Mouse (Mus musculus): ENCODE measurements around the gene Dock2.

The Dock2 gene

GRCm38 (mm10) chr11:34427212-34427611 lies 356.5 kb downstream of the Dock2 start:
- no peak for DNase-seq (ENCODE audit: low spot score in 2 of 2)

- DNase-seq (ENCODE audit: low spot score in 2 of 2) = no peak
Measured at GRCm38 (mm10) chr11:34424546-34424945, 359.1 kb downstream of the Dock2 start.

- DNase-seq (ENCODE audit: low spot score in 2 of 2) = peak; percentile 69 to 85
Measured at GRCm38 (mm10) chr11:34421061-34421460, 362.6 kb downstream of the Dock2 start.

GRCm38 (mm10) chr11:34416619-34416979 lies 367.1 kb downstream of the Dock2 start:
- DNase-seq (ENCODE audit: low spot score in 2 of 2) = no peak

- DNase-seq (ENCODE audit: low spot score in 2 of 2) = peak; percentile 39 to 44
Measured at GRCm38 (mm10) chr11:34415884-34416618, 367.6 kb downstream of the Dock2 start.

GRCm38 (mm10) chr11:34406850-34407249 lies 376.8 kb downstream of the Dock2 start:
- no peak for DNase-seq (ENCODE audit: low spot score in 2 of 2)

GRCm38 (mm10) chr11:34406309-34406708 lies 377.4 kb downstream of the Dock2 start:
- no peak for DNase-seq (ENCODE audit: low spot score in 2 of 2)

- DNase-seq (ENCODE audit: low spot score in 2 of 2) = no peak
Measured at GRCm38 (mm10) chr11:34405311-34405710, 378.4 kb downstream of the Dock2 start.

- DNase-seq (ENCODE audit: low spot score in 2 of 2) = no peak
Measured at GRCm38 (mm10) chr11:34401343-34401742, 382.3 kb downstream of the Dock2 start.

GRCm38 (mm10) chr11:34398555-34398954 lies 385.1 kb downstream of the Dock2 start:
- DNase-seq (ENCODE audit: low spot score in 2 of 2) = no peak

- no peak for DNase-seq (ENCODE audit: low spot score in 2 of 2)
Measured at GRCm38 (mm10) chr11:34397661-34398060, 386.0 kb downstream of the Dock2 start.

GRCm38 (mm10) chr11:34395802-34396201 lies 387.9 kb downstream of the Dock2 start:
- DNase-seq (ENCODE audit: low spot score in 2 of 2) = no peak

- DNase-seq (ENCODE audit: low spot score in 2 of 2) = no peak
Measured at GRCm38 (mm10) chr11:34392105-34392504, 391.6 kb downstream of the Dock2 start.

- no peak for DNase-seq (ENCODE audit: low spot score in 2 of 2)
Measured at GRCm38 (mm10) chr11:34389261-34390116, 394.2 kb downstream of the Dock2 start.

- no peak for DNase-seq (ENCODE audit: low spot score in 2 of 2)
Measured at GRCm38 (mm10) chr11:34385001-34385688, 398.5 kb downstream of the Dock2 start.

- DNase-seq (ENCODE audit: low spot score in 2 of 2) = no peak
Measured at GRCm38 (mm10) chr11:34384178-34384577, 399.5 kb downstream of the Dock2 start.

GRCm38 (mm10) chr11:34383501-34383900 lies 400.2 kb downstream of the Dock2 start:
- no peak for DNase-seq (ENCODE audit: low spot score in 2 of 2)

- no peak for DNase-seq (ENCODE audit: low spot score in 2 of 2)
Measured at GRCm38 (mm10) chr11:34377649-34378048, 406.0 kb downstream of the Dock2 start.

- DNase-seq (ENCODE audit: low spot score in 2 of 2) = no peak
Measured at GRCm38 (mm10) chr11:34375557-34375956, 408.1 kb downstream of the Dock2 start.

GRCm38 (mm10) chr11:34372224-34372623 lies 411.5 kb downstream of the Dock2 start:
- DNase-seq (ENCODE audit: low spot score in 2 of 2) = no peak

- DNase-seq (ENCODE audit: low spot score in 2 of 2) = peak in 1 of 2 experiments; percentile 29
Measured at GRCm38 (mm10) chr11:34356109-34356508, 427.6 kb downstream of the Dock2 start.

GRCm38 (mm10) chr11:34355406-34355805 lies 428.3 kb downstream of the Dock2 start:
- no peak for DNase-seq (ENCODE audit: low spot score in 2 of 2)

All from right cerebral cortex, postnatal 10 days (tissue).